Mouse (Mus musculus) embryo, embryonic 11 days (tissue): ENCODE results near the gene Me3.

ENCODE experiments used
- DNase-seq: peaks from one replicate; pipeline ENCODE4 v3.0.0-alpha.2; 2015

Gene Me3

DNA sequence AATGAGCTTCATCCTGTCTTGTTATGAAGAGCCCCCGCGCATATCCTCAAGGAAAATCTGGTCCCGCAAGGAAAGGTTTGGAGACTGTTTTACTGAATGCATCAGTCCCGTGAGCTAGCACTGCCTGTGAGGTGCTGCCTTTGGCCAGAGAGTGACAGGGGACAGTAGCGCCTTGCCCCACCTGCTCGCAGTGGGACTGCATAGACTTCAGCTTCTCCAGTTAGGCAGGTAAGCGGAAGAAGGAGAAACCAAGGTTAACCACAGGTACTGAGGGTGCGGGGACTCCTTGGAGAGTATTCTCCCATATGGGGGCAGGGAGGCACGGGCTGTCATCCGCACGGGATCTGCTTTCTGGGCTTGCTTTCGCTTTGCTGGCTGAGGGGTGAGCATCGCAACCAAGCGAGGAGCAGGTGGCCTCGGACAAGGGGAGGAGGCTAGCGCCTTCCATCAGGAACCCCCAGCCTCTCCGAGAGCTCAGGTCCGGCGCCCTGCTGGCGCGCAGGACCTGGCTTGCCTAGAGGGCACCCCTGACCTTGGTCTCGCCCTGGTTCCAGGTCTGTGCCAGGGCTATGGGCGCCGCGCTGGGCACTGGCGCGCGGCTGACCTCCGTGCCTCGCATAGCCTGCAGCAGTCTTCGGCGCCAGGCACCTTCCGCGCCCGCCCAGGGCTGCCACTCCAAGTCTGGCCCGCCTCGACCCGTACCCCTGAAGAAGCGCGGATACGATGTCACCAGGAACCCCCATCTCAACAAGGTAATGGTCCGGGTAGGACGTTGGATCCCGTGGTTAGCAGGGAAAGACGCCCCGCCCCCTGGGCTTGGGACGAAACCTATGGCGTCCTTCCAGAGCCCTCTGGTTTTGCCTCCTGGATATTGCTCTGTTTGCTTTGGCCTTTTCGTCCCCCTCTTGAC is at the start of gene Me3:
Gene Me3 (plus strand): TSS at position 51 of the 910 bp plus-strand sequence.
- DNase-seq, result peak; percentile 79

DNA sequence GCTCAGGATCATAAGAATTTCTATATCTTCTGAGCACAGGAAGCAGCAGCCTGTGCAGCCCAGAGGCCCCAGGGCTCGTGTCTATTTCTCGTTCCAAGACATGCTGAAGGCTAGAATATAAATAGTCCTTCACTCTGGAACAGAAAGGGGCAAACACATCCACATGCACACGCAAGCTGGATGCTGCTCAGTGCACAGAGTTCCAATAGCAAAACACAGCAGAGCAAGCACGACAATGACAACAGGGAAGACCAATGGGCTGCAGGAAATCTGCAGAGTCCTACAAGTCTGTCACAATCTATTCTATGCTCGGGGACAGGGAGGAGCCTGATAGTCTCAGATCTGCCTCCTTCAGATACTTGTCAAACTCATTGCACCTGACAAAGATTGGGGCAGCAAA is 42.2 kb upstream of the Me3 start:
- no peak for DNase-seq

DNA sequence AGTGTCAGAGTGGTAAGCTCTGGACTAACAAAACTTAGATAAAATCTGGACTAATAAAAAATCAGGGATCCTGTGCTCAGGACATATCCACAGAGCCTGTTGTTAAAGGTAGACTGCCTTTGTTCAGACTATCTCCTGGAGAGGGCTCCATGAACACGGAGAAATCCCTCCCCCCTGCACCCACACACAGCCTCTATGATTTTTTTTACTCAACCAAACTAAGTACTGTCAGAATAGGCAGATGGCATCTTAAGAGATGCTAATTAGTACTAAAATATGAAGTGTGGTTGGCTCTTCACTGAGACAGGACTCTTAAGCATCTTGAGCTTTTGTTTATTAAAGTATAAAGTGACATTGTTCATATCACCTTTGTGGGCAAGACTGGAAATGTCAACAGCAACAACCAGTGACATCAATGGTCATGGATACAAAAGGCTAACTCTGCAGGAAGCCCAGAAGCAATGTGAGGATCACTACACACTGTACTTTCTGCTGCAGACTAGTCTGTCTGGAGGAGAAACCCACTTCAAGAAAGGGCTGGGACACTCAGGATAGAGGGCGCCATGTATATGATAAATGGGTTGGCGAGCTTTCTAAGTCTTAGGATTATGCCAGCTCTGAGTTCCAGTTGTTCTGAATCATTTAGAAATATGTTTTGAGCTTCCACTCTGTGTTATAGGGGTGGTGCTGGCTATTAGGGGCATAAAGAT is 41.5 kb upstream of the Me3 start:
- DNase-seq, result no peak

DNA sequence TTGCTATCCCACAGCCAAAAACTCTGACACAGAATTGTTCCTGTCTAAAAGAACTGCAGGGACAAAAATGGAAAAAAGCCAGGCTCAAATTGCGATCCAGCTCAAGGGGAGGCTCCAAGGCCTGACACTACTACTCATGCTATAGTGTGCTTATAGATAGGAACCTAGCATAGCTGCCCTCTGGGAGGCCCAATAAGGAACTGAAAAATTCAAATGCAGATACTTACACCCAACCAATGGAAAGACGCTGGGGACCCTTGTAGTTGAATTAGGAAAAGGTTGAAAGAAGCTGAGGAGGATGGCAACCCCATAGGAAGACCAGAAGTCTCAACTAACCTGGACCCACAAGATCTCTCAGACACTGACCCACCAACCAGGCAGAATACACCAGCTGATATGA is 36.4 kb upstream of the Me3 start:
- DNase-seq, result no peak

DNA sequence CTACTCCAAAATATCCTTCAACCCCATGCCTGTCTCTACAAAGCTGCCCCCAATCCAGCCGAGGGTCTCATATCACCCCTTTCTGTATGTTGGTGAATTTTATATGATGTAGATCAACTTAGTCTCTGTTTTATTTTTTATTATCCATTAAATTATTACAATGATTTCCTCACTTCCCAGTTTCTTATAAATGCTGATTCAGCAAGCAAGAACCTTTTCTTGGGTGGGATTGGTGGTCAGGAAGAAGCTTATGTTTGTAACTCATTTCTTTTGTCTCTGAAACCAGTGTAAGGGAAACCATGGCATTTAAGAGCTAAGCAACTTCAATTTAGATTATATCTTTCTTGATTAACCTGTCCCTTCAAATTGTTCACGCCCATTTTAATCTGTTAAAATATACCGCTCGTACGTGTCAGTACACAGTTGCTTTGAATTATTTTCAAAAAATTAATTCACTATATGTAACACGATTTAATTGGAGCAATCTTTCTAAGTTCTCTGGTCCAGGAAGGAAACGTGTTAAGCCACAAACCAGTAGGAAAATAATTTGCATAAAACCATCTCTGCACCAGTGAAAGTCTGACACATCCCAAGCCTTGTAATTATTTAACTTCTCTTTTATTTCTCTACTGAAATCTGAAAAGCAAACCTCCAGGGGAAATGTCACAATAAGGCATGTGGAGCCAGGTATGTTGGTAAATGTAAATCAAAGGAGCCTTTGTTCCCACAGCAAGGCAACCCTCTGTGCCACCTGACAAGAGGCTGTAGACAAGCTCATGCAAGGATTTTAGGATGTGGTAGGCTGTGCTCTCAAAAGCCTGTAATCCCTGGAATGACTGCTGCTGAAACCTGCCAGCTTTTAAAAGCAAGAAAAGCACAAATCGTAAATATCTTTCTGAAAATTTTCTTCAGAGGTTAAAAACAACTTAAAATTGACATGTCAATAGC is 26.3 kb upstream of the Me3 start:
- DNase-seq, result no peak

DNA sequence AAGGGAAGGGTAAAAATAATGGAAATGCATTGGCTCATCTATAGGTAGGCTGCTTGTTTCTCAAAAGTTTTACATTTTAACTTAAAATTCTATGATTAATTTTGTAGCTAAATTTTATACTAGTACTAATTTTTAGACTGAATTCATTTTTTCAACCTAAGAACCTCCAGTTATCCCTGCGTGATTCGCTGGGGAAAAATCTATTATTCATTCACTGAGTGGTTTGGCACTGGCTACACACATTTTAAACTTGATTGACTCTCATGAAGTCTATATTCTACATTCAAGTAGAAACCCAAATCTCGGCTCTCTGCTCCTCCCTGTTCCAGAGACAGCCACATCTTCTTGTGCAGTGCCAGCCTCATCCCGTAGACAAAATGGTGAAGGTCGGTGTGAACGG is 24.9 kb upstream of the Me3 start:
- DNase-seq, result no peak

DNA sequence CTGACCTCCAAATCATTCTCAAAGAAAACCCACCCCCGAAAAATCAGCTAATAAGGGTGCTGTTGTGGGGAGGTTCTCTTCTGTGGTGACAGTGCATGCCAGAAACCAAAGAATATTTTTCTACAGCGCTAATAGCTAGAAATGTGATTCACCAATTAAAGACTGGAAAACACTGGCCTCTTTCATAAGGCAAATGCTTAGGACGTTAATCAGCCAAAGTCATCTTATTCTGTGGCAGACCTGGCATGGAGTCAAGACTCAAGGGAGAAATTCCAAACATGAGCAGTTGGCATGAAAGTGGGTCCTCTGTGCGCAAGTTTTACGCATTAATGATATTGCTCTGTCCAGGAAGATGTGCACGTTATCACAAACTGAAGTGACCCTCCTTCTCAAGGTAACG is 21.0 kb upstream of the Me3 start:
- DNase-seq, result no peak

DNA sequence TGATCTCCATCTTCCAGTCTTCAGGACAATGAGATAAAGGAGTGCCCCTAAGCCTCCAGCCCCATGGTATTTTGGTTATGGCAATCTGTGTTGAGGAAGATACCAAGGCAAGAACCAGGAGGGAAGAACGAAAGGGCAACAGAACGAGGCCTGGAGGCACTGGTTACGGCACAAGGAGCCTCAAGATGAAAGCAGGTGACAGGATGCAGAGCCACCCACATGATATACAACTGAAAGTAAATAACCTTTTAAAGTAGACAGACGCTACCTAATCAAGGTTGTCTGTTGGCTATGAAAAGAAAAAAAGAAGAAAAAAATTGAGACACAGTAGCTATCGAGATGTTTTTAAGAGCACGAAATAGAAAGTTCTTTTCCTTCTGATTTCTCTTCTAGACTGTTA is 16.0 kb upstream of the Me3 start:
- no peak for DNase-seq

DNA sequence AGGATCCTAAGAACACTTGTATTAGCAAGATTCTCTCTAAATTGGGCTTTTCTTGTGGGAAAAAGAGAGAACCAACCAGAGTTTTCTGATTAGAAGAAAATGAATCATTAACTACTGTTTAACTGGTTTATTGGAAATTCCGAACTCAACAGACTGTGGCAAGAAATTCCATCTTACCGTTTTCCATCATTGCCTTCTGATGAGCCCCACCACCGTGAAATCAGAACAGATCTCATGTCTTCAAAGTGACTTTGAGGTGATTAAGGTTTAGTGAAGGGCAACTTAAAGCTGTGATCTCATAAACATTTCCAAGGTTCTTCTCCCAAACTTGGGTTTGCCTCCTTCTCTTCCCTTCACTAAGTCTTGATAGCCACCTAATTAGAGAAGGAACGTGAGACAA is 8.9 kb upstream of the Me3 start:
- no peak for DNase-seq

DNA sequence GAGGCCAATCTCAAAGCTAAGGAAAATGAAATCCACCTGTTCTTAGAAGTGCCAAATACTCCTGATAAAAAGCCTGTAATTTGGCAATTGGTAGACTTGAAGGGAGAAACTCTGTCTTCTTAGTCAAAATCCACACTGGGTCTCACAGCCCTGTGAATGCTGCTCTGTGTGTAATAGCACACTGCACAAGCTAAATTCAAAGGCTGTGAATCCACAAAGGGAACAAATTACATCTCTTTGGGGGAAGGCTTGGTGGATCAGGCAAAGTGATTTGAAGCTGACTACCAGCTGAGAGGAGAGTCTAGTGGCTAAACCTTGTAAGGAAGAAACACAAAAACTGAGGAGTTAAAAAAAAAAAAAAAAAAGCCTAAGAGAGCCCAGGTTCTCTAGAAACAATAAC is 4.8 kb upstream of the Me3 start:
- DNase-seq, result peak; percentile 14

DNA sequence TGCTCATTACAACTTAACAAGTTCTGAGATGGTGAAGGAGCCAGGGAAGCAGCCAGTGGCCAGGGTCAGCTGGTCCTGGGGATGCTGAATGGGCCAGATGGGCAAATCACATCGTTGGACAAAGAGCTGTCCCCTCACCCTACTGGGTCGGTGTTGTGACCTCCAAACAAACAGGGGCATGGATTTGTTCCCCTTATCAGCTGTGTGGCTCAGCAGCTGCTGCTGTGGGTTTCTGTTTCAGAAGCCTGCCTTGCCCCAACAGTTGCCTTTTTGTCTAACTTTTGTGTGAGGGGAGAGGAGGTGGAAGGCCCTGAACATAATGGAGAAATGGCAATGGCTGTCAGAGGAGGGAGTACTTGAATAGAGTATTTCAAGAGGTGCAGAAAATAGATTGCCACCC is 4.2 kb upstream of the Me3 start:
- DNase-seq, result peak; percentile 61

DNA sequence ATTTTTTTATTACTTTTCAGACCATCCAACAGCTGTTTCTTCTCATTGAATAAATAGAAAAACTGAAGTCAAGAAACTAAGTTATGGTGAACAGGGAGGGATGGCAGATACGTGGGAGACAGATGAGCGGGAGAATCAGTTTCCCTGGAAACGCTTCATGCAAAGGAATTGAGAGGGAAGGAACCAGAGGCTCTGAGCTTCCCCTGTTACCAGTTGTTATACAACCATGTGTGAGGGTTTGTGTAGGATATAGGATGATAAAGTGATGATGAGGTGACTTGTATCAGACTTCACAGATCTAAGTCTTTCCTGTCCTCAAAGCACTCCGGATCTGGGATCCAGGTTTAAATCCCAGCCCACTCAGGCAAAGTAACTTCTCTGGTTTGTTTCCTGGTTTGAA is 3.2 kb upstream of the Me3 start:
- DNase-seq, result peak; percentile 12

DNA sequence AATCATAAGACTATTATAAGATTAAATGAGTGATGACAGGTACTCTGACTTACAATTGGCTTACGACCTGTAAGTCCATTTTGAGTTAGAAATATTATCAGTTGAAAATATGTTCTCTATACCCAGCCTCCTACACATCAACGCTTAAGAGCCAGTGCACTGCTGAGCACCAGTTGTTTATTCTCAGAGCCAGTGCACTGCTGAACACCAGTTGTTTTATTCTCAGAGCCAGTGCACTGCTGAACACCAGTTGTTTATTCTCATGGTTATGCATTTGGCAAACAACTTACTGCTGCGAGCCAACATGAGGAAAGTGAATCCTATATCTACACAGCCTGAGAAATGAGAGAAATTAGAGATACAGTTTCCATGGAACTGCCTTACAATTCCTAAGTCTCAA is 2.3 kb upstream of the Me3 start:
- DNase-seq, result no peak

DNA sequence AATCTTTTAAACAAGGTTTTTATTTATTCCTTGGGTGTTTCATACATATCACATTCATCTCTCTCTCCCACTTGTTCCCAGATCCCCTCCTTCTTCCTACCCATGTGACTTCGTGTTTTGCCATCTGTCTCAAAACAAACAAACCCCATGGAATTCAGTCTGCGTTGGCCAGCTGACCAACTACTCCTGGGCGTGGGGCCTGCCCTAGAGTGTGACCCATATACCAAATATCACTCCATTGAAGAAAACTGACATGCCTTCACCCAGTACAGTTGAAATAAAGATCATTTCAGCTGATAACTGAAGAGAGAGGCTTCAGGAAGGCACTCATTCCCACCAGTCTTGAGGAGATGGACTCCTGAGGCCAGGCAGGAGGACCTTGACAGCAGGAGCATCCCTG is 1.4 kb upstream of the Me3 start:
- DNase-seq, result no peak

DNA sequence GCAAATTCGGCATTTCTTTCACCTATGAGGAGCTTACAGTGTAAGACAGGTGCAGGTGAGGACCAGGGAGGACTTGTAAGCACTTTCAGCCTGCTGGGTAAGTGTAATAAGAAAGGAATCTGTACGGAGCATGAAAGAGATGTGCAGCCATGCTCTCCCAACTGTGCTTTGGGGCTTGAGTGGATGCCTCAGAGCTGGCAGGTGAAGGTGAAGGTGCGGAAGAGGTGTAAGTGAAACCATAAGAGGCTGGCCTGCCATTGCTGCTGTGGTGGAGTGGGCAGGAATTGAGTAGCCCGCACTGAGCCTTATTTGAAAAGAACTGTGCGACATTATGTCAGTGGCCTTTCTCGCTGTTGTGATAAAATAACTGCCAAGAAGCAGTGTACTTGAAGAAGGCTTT is 8.3 kb downstream of the Me3 start:
- DNase-seq, result no peak

DNA sequence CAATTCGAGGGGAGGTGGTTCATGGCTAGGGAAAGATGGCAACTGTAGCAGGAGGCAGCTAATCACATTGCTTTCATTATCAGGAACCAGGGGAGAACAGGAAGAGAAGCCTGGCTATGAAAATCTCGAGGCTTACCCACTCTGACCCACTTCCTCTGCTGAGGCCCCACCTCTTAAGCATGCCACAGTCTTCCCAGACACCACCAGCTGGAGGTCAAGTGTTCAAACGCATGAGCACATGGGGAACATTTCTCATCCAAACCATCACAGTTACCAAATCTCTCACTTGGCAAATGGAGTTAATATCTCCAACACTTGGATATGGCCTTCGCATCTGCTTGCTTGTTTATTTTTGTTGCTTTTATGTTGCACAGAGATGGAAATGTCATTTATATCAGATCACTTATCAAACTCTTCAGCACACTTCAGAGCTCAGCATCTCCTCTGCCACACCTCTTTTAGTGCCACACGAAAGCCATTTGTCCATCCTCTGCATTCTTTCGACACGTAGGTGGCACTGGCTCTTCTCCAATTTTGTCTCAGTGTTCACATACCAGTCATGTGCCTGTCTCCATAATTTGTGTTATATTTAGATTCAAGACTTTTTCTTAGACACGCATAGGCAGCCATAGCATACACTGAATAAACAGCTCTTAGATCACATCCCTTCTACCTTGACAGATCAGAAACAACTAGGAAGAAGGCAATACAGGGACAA is 8.9 kb downstream of the Me3 start:
- DNase-seq, result no peak

DNA sequence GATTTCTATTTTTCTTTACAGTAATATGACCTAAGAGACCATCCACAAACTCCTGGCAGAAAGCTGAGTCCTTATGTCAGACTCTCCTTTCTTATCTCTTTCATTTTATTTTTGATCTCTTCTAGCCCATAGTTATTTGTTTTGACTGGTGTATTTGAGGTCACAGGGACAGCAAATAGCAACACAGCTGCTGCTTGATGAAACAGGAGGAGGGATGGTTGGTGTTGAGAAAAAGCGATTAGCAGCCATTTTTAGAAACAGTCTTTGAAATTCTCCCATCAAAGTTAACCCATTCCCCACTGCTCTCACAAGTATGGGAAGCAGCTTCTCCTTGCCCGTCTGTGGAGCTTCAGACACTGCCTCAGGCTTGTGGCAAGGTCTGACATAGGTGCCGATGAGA is 12.8 kb downstream of the Me3 start:
- no peak for DNase-seq

DNA sequence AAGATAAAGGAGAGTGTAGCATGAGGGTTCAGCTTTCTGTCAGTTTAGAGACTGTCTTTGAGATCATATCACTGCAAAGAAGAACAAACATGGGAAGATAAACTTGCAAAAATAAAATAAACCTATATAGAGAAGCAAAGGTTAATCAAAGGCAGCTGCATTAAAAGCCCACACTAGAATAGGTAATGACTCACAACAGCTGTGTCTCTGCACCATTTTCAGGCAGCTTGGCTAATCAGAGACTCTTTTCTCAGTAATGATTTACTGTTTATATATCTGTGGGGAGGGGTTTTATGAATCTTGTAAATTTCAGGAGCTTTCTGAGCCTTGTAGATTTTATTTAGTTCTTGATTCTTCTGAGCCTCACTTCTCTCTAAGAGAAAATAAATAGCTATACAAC is 15.7 kb downstream of the Me3 start:
- DNase-seq, result no peak

DNA sequence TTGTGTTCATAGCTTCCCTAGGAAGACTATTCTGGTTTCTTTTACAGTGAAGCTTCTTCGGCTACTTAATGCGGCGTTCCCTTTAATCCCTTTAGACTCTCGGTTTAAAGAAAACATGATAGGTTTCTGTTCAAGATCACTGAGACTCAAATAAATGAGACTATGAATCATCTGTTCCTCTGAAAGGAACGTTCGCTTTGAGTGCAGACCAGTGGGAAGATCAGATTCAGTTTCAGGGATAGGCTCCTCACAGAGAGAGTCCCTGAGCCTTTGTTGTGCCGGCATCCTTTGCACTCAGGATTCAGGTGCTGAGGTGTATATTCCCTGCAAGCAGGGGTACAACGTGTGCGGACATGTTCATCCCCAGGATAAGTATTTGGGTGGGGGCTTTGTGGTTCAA is 25.0 kb downstream of the Me3 start:
- no peak for DNase-seq

DNA sequence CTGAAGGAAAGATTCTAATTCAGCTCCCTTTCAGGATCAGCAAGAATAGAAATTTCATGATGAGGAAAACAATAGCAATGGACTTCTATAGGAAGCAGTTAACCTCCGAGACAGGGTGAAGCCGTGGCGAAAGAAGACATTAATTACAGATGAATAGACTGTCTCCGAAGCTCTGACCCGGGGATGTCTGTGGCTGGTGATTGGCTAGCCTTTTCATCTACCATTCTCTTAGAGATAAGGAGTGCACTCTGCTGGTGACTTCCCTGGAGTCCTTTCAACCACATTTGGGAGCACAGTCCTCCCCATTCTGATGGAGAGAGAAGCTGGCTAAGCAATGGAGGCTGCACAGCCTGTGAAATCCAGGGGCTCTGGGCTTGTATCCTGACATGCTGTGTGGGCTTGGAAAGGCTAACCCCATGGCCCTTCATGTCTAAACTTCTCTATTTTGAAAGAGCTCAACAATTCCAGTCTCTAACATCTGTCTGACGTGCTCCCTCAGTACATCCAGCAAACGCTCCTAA is 25.6 kb downstream of the Me3 start:
- DNase-seq, result no peak

DNA sequence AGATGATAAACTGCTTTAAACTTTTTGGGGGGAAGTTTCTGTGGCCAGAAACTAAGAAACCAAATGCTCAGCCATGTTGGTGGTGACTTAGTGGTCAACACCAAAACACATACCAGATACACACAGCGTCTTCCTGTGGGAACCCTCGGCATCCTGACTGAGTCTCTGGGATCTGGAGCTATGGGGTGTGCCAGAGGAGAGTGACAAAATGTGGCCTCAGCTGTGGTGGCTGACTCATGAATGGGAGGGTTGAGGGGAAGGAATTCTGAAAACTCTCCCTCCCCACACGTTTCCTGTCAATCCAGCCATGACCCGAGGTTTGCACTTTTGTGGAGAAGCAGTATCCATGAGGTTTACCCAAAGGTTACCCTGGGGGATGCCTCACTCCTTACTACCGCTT is 32.0 kb downstream of the Me3 start:
- DNase-seq, result no peak

DNA sequence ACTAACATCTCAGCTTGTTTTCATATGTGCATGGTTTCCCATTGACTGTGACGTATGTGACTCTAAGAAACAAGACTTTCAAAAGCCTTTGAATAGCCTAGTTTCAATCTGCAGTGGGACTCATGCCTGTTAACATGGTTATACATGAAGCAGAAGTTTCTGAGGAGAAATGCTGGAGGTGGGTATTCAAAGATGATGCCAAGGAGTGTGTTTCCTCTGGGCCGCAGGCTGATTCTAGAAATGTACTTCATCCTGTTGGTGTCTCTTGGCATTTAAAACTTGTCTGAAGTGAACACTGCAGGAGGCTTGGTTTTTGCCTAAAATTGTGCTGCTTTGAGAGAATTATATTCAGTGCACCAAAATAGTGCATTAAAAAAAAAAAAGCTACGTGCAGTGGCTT is 34.2 kb downstream of the Me3 start:
- DNase-seq, result no peak
